Mouse (Mus musculus) CH12.LX (cell line): ENCODE data around the gene Eya2. TPM values are rescaled to one million over a fixed set of nuclear protein-coding genes. Genes with fewer than 3 reads are reported as not detected.
A peak's percentile ranks its signal among the peaks of the same experiment; 100 is the strongest.

ENCODE experiments used
- DNase-seq: peaks from one replicate; pipeline ENCODE4 v3.0.0-alpha.2; 2013; ENCODE audit errors: extremely low read depth
- H3K27ac ChIP-seq: 2 replicates; pipeline ENCODE4 v1.5.1; 2012; ENCODE audit warnings: low read depth, mild to moderate bottlenecking, control low read depth, moderate library complexity; ENCODE audit not compliant: insufficient read depth
- H3K27me3 ChIP-seq: replicated peaks from 2 replicates; pipeline ENCODE3; 2012; ENCODE audit warnings: inconsistent platforms
- H3K36me3 ChIP-seq, 2 experiments: replicated peaks in 1 of 2; 2 replicates each; pipeline versions ENCODE3 to v1.6.1; 2012; ENCODE audit warnings: inconsistent platforms in 1 of 2, low read length in 1 of 2, mild to moderate bottlenecking in 1 of 2, mixed read lengths in 1 of 2, moderate library complexity in 1 of 2; ENCODE audit not compliant: control insufficient read depth in 1 of 2, insufficient read depth in 1 of 2
- H3K4me1 ChIP-seq, 2 experiments: 2 replicates each; pipeline ENCODE4 v1.6.1; 2012; ENCODE audit warnings: inconsistent platforms in 1 of 2, moderate library complexity in 1 of 2; ENCODE audit not compliant: insufficient read depth in 2 of 2, control insufficient read depth in 1 of 2
- H3K4me2 ChIP-seq: 2 replicates; pipeline ENCODE4 v1.6.1; 2012; ENCODE audit warnings: low read depth, mild to moderate bottlenecking, control low read depth; ENCODE audit not compliant: poor library complexity, insufficient read depth, severe bottlenecking
- H3K4me3 ChIP-seq, 3 experiments: fragments of 150-350 bp in 1 of 3; sonication (generic) in 1 of 3; replicated peaks in 1 of 3; 2 replicates each; pipeline versions ENCODE3 to v1.5.1; 2011 to 2012; ENCODE audit warnings: low read depth in 2 of 3, low read length in 2 of 3, mild to moderate bottlenecking in 2 of 3, moderate library complexity in 2 of 3, control low read depth in 1 of 3, improper control_type of control experiment in 1 of 3, inconsistent platforms in 1 of 3, mixed read lengths in 1 of 3; ENCODE audit not compliant: poor library complexity in 1 of 3
- H3K79me2 ChIP-seq: replicated peaks from 2 replicates; pipeline ENCODE4 v1.6.1; 2012; ENCODE audit warnings: mild to moderate bottlenecking, moderate library complexity; ENCODE audit not compliant: control insufficient read depth, poor library complexity, insufficient read depth, severe bottlenecking; ENCODE audit errors: extremely low read depth
- H3K9ac ChIP-seq: 2 replicates; pipeline ENCODE4 v1.6.1; 2012; ENCODE audit warnings: low read depth, mild to moderate bottlenecking, control low read depth, moderate library complexity; ENCODE audit not compliant: insufficient read depth
- H3K9me3 ChIP-seq: replicated peaks from 2 replicates; pipeline ENCODE3; 2012; ENCODE audit warnings: low read length, inconsistent platforms, mixed read lengths
- CHD2 ChIP-seq: IDR thresholded peaks from 2 replicates; pipeline ENCODE4 v1.6.1; 2011; ENCODE audit warnings: low read length, improper control_type of control experiment
- CTCF ChIP-seq, 2 experiments: IDR thresholded peaks in 1 of 2; conservative IDR thresholded peaks in 1 of 2; 2 replicates each; pipeline ENCODE4 v1.5.1; 2011 to 2012; ENCODE audit warnings: low read depth in 2 of 2, low read length in 2 of 2, improper control_type of control experiment in 1 of 2, inconsistent platforms in 1 of 2, mild to moderate bottlenecking in 1 of 2, moderate library complexity in 1 of 2
- JUND ChIP-seq: conservative IDR thresholded peaks from 2 replicates; pipeline ENCODE4 v1.6.1; 2011; ENCODE audit warnings: low read depth, low read length, improper control_type of control experiment
- KAT2A ChIP-seq: IDR thresholded peaks from 2 replicates; pipeline ENCODE4 v1.6.1; 2012; ENCODE audit warnings: low read length, improper control_type of control experiment, inconsistent platforms; ENCODE audit not compliant: insufficient replicate concordance
- MAZ ChIP-seq: IDR thresholded peaks from 2 replicates; pipeline ENCODE4 v1.6.1; 2012; ENCODE audit warnings: low read depth, mild to moderate bottlenecking, inconsistent platforms, low read length, improper control_type of control experiment, moderate library complexity
- MEF2A ChIP-seq: IDR thresholded peaks from 2 replicates; pipeline ENCODE4 v1.6.1; 2014; ENCODE audit warnings: low read depth, mild to moderate bottlenecking, inconsistent platforms, low read length, improper control_type of control experiment, borderline replicate concordance
- MXI1 ChIP-seq: IDR thresholded peaks from 2 replicates; pipeline ENCODE4 v1.6.1; 2011; ENCODE audit warnings: mild to moderate bottlenecking, low read depth, low read length, improper control_type of control experiment
- MYC ChIP-seq: IDR thresholded peaks from 2 replicates; pipeline ENCODE4 v1.6.1; 2011; ENCODE audit warnings: low read depth, mild to moderate bottlenecking, improper control_type of control experiment, low read length
- NELFE ChIP-seq: IDR thresholded peaks from 2 replicates; pipeline ENCODE4 v1.6.1; 2011; ENCODE audit warnings: low read depth, low read length, improper control_type of control experiment
- PAX5 ChIP-seq: IDR thresholded peaks from 2 replicates; pipeline ENCODE4 v1.6.1; 2012; ENCODE audit warnings: low read length, inconsistent platforms, mixed read lengths
- POLR2A ChIP-seq: IDR thresholded peaks from 2 replicates; pipeline ENCODE4 v1.6.1; 2011; ENCODE audit warnings: low read depth, mild to moderate bottlenecking, improper control_type of control experiment, low read length
- POLR2AphosphoS2 ChIP-seq: IDR thresholded peaks from 2 replicates; pipeline ENCODE4 v1.6.1; 2011; ENCODE audit warnings: low read depth, low read length, improper control_type of control experiment
- RAD21 ChIP-seq: IDR thresholded peaks from 2 replicates; pipeline ENCODE4 v1.6.1; 2011; ENCODE audit warnings: low read depth, mild to moderate bottlenecking, low read length, improper control_type of control experiment, moderate library complexity
- SMC3 ChIP-seq: IDR thresholded peaks from 2 replicates; pipeline ENCODE4 v1.6.1; 2011; ENCODE audit warnings: low read depth, low read length, improper control_type of control experiment
- TBP ChIP-seq: conservative IDR thresholded peaks from 2 replicates; pipeline ENCODE4 v1.6.1; 2011; ENCODE audit warnings: low read depth, low read length, improper control_type of control experiment
- TCF12 ChIP-seq: IDR thresholded peaks from 2 replicates; pipeline ENCODE4 v1.6.1; 2014; ENCODE audit warnings: low read depth, mild to moderate bottlenecking, inconsistent platforms, low read length, improper control_type of control experiment
- USF1 ChIP-seq: IDR thresholded peaks from 2 replicates; pipeline ENCODE4 v1.6.1; 2014; ENCODE audit warnings: low read depth, mild to moderate bottlenecking, inconsistent platforms, low read length, improper control_type of control experiment
- ZKSCAN1 ChIP-seq: IDR thresholded peaks from 2 replicates; pipeline ENCODE4 v1.6.1; 2012; ENCODE audit warnings: low read depth, inconsistent platforms, low read length, improper control_type of control experiment, borderline replicate concordance
- dilution Hi-C: fragments of 300-500 bp; cut with MboI; formaldehyde crosslinking; loops from 2 replicates; pipeline ENCODE4 v1.14.3; 2020; ENCODE audit warnings: low sequenced_read_pairs; ENCODE audit not compliant: extremely low pct_unique_long_range_greater_than_20kb, extremely low pct_ligation_motif_present
- in situ Hi-C: fragments of 300-500 bp; cut with MboI; formaldehyde crosslinking; loops from 3 replicates; pipeline ENCODE4 v1.14.3; 2019; ENCODE audit warnings: low sequenced_read_pairs, low pct_ligation_motif_present, low pct_unique_long_range_greater_than_20kb, mixed read lengths
- polyA plus RNA-seq: library from polyadenylated mRNA; unstranded; fragments of >175 nt; gene quantifications from 2 replicates; pipeline ENCODE4 v1.2.1, GENCODE M21; 2012; ENCODE audit warnings: low read depth; ENCODE audit not compliant: insufficient read length
- total RNA-seq, 2 experiments: library from RNA; depleted of rRNA; stranded (reverse); fragments of 300-350 nt in 1 of 2; fragments of >200 nt in 1 of 2; gene quantifications; 2 replicates each; pipeline ENCODE4 v1.2.3; 2012 to 2014

Eya2 gene
- total RNA-seq (2012; rRNA removed): not detected in 2 replicates
- not detected in 2 replicates for total RNA-seq (2014; rRNA removed)
- polyA plus RNA-seq: not detected in 2 replicates

- DNase-seq: no peak
- Histone ChIP-seq H3K4me1 (peaks cover 0 to 12% of the 10 kb centered on the region in 2 experiments; a peak in 3 of 4 replicates), H3K9ac (no peak within 1 kb of the TSS), H3K79me2 (no peaks in the 10 kb centered on the region), H3K4me3 (no peak within 1 kb of the TSS), H3K9me3 (no peaks in the 10 kb centered on the region), H3K27me3 (peaks cover 47% of the 10 kb centered on the region), H3K27ac (no peak within 1 kb of the TSS), H3K4me2 (no peak within 1 kb of the TSS), H3K36me3 (no peaks in the 10 kb centered on the region)
- in situ Hi-C loops: no loop called here
- no peak for TF ChIP-seq MAZ
- no peak for TF ChIP-seq CHD2
- no peak for TF ChIP-seq RAD21
- no peak for TF ChIP-seq CTCF (conservative IDR thresholded peaks at IDR 0.05 in 1 of 2, IDR thresholded peaks at IDR 0.05 in 1 of 2; ENCODE audit: low read depth in 2 of 2, low read length in 2 of 2)
- no peak for TF ChIP-seq TBP
- TF ChIP-seq MYC: no peak
- no peak for TF ChIP-seq POLR2A
- dilution Hi-C loops: no loop called here
These were observed at the start of gene Eya2 for GRCm38 (mm10) chr2:165594907-165595675. Gene Eya2, plus strand, starts transcription at chr2:165595032.

- Histone ChIP-seq H3K4me2 (no peak overlapping the region), H3K79me2 (no peaks in the 10 kb centered on the region)
These were observed 49.1 kb upstream of the Eya2 start for GRCm38 (mm10) chr2:165545687-165546086.

DNA sequence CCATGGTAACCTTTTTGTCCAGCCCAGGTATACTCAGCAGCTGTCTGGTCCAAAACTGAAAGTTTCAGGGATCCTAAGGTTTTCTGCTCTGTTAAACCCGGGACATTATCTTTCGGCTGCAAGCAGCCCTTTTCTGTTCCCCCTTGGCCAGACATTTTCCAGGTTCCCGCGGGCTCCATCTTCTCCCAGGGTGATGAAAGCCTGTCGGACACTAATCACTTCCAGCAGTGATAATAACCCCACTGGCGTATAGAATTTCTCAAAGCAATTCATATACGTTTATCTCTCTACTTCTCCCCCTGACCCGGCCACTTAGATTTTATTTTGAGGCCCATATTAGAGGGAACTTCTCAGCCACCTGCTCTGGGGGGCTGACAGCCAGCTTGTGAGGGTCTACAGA lies 48.5 kb upstream of the Eya2 start:
- Histone ChIP-seq H3K36me3 (no peaks in the 10 kb centered on the region), H3K9me3 (no peaks in the 10 kb centered on the region), H3K4me3 (no peak overlapping the region), H3K27me3 (peaks cover 67% of the 10 kb centered on the region), H3K9ac (no peak overlapping the region), H3K79me2 (no peaks in the 10 kb centered on the region), H3K4me2 (no peak overlapping the region), H3K4me1 (peaks cover 3 to 7% of the 10 kb centered on the region in 2 experiments), H3K27ac (no peak overlapping the region)
- no peak for DNase-seq
- dilution Hi-C loops (no loop called here), in situ Hi-C loops (loop anchor here (25.0 kb wide), 3 partner anchors 166 to 541 kb away; no protein-coding TSS in a partner anchor)
- TF ChIP-seq SMC3 (no peak), JUND (no peak), KAT2A (no peak), NELFE (no peak), USF1 (no peak), MEF2A (no peak), MXI1 (no peak), RAD21 (no peak), PAX5 (no peak), TCF12 (no peak), TBP (no peak)
- TF ChIP-seq, all 38 proteins: peak for 0

More at GRCm38 (mm10) chr2:165545687-165546086, 49.1 kb upstream of the Eya2 start:
- TF ChIP-seq ZKSCAN1: peak; percentile 93
- TF ChIP-seq POLR2AphosphoS2: no peak
- TF ChIP-seq, all 38 proteins: peak for 1
- dilution Hi-C loops (no loop called here), in situ Hi-C loops (loop anchor here (25.0 kb wide), 3 partner anchors 167 to 542 kb away; no protein-coding TSS in a partner anchor)
- DNase-seq: no peak
- Histone ChIP-seq H3K27me3 (peaks cover 66% of the 10 kb centered on the region), H3K27ac (no peak overlapping the region), H3K9me3 (no peaks in the 10 kb centered on the region), H3K4me3 (no peak overlapping the region), H3K9ac (no peak overlapping the region), H3K4me1 (peaks cover 3 to 10% of the 10 kb centered on the region in 2 experiments), H3K36me3 (no peaks in the 10 kb centered on the region)
